Mouse (Mus musculus): ENCODE results near the gene Man1c1. TPM values are rescaled to one million over a fixed set of nuclear protein-coding genes. Genes with fewer than 3 reads are reported as not detected.
A peak's percentile ranks its signal among the peaks of the same experiment; 100 is the strongest.

Man1c1 gene
- polyA plus RNA-seq, 1 experiment = 6.7 TPM

DNA sequence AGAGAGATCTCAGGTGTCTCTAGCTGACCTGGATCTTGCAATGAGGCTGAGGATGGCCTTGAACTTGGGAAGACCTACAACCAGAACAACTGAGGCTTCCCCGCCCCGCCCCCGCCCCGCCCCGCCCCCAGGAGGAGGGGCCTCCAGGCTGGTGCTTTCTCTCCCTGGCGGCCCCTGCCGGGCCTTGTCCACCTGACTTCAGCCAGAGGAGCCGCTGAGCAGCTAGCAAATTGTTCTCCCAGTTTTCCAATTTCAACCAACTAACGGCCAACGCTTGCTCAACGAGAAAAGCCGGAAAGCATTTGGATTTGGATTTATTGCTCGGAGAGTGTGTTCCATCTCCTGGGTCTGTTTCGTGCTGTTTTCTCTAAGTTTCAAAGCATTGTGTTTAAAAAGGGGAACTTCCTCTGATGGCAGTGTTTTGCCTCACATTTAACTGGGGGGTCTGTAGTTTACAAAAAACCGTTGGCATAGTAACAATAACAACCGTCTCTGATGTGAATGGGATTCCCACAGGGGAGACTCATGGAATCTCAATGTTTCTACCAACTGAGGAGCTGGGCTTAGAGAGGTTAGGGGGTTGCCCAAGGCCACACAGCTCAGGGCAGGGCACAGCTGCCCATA lies 146.4 kb downstream of the Man1c1 start:
- TF ChIP-seq MYOG (IDR thresholded peaks at IDR 0.05; ENCODE audit: control insufficient read depth, extremely low read depth, insufficient read length) (no peak), FOSL1 (IDR thresholded peaks at IDR 0.05; ENCODE audit: insufficient read depth, low read length, poor library complexity, severe bottlenecking) (no peak), CEBPB (IDR thresholded peaks at IDR 0.05; ENCODE audit: low read depth) (no peak), MAX (IDR thresholded peaks at IDR 0.05) (no peak), CTCF (IDR thresholded peaks at IDR 0.05; ENCODE audit: control insufficient read depth, insufficient read depth, insufficient read length) (no peak), USF1 (IDR thresholded peaks at IDR 0.05; ENCODE audit: low read depth) (no peak), MYOD1 (IDR thresholded peaks at IDR 0.05; ENCODE audit: control insufficient read depth, insufficient read length, low read depth) (no peak)
- Histone ChIP-seq H3K79me3 (ENCODE audit: low read depth) (no peaks in the 10 kb centered on the region), H3K79me2 (ENCODE audit: control insufficient read depth, insufficient read depth) (no peaks in the 10 kb centered on the region), H3ac (ENCODE audit: control insufficient read depth, insufficient read length, low read depth) (no peak overlapping the region), H3K36me3 (ENCODE audit: control insufficient read depth, insufficient read depth) (no peaks in the 10 kb centered on the region), H3K27me3 (ENCODE audit: control insufficient read depth, insufficient read depth, insufficient read length) (no peaks in the 10 kb centered on the region), H3K4me3 (ENCODE audit: insufficient read depth, poor library complexity, severe bottlenecking) (no peak overlapping the region)

DNA sequence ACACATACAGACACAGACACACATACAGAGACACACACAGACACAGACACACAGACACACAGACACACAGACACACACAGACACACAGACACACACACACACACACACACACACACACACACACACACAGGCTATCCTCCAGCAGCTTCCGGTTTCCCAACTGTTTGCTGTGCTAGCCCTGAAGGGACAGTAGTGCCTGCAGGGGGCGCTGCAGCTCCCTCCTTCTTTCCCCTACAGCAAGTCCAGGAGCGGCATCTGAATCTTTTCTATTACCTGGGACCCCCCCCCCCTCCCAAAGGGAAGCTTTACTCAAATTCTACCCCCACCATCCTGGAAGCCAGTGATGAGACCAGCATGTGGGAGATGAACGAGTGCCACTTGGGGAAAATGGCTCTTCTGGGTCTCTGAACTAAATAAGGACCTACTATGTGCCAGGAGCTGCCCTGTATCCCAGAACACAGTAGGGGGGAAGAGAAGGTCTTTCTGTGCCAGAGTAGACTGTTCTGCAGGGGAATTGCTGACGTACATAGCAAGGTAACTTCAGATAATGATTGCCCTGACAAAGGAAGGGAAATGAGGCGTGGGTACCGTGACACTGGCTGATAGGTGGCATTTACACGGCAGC lies 148.0 kb downstream of the Man1c1 start:
- H3K79me2 ChIP-seq (ENCODE audit: control insufficient read depth, insufficient read depth) = peaks cover 7% of the 10 kb centered on the region
- H3K4me3 ChIP-seq (ENCODE audit: insufficient read depth, poor library complexity, severe bottlenecking) = no peak overlapping the region
- no peak for TF ChIP-seq MAX (IDR thresholded peaks at IDR 0.05)
- TF ChIP-seq CTCF (IDR thresholded peaks at IDR 0.05; ENCODE audit: control insufficient read depth, insufficient read depth, insufficient read length) = peak; percentile 13
- H3K27me3 ChIP-seq (ENCODE audit: control insufficient read depth, insufficient read depth, insufficient read length) = no peaks in the 10 kb centered on the region
- peaks cover 2% of the 10 kb centered on the region for H3K79me3 ChIP-seq (ENCODE audit: low read depth)
- no peak overlapping the region for H3ac ChIP-seq (ENCODE audit: control insufficient read depth, insufficient read length, low read depth)
- no peaks in the 10 kb centered on the region for H3K36me3 ChIP-seq (ENCODE audit: control insufficient read depth, insufficient read depth)

DNA sequence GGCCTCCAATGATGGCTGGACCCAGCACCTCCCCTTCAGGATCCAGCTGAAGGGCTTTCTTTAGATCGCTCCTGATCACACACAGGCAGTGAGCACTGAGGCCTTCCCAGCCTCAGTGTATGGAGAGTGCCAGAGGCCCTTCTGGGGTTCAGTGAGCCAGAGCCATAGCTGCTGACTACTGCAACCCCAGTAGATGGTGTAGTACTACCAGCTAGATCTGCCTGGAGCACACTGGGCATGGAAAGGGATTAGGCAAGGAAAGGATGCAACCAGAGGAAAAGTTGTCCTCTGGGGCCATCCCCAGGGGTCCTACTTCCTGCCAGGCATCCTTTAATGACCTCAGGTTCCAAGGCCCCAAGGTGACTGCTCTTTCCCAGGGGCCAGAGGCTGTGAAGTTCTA lies 150.5 kb downstream of the Man1c1 start:
- H3K79me3 ChIP-seq (ENCODE audit: low read depth) = peaks cover 10% of the 10 kb centered on the region
- TF ChIP-seq MYOG (IDR thresholded peaks at IDR 0.05; ENCODE audit: control insufficient read depth, extremely low read depth, insufficient read length) (no peak), CEBPB (IDR thresholded peaks at IDR 0.05; ENCODE audit: low read depth) (no peak), CTCF (IDR thresholded peaks at IDR 0.05; ENCODE audit: control insufficient read depth, insufficient read depth, insufficient read length) (no peak), USF1 (IDR thresholded peaks at IDR 0.05; ENCODE audit: low read depth) (no peak)
- no peak overlapping the region for H3K4me3 ChIP-seq (ENCODE audit: insufficient read depth, poor library complexity, severe bottlenecking)
- H3K36me3 ChIP-seq (ENCODE audit: control insufficient read depth, insufficient read depth) = peaks cover 14% of the 10 kb centered on the region
- H3K27me3 ChIP-seq (ENCODE audit: control insufficient read depth, insufficient read depth, insufficient read length) = no peaks in the 10 kb centered on the region
- peaks cover 21% of the 10 kb centered on the region for H3K79me2 ChIP-seq (ENCODE audit: control insufficient read depth, insufficient read depth)
- no peak overlapping the region for H3ac ChIP-seq (ENCODE audit: control insufficient read depth, insufficient read length, low read depth)

DNA sequence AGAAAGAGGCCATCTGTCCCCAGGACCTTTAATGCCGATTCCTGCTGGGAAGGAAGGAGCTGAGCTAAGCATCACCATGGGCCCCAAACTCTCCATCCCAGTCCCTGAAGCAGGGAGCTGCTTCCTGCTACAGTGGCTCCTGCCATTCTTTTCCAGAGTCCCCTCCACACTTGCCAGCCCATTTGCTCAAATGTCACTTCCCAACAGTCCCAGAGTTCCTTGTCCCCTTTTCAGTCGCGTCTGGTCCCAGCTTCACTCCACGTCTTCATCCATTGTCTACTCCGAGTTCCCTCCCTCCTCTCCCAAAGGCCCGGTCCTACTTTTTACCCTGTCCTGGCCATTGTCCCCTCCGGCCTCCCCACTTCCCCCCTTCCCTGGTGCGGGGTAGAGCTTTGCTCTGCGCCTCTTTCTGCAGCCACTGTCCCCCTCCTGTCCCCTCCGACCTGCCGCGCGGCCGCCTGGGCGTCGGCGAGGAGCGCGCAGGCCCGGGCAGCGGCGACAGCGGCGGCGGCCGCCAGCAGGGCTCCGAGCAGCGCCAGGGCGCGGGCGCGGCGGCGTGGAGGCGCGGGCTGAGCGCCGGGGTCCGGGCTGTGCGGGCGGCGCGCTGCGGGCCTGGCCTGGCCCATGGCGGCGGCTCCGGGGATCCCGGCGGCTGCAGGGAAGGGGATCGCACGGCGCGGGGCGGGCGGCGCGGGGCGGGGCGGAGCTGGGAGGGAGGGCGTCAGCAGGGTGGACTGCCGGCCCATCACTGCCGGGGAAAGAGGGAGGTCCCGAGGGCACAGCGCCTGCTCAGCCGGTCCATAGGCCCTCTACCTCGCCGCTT lies 152.4 kb downstream of the Man1c1 start, which contains the start of gene Selenon:
Gene Selenon, minus strand, starts transcription at position 673 of the 823 bp plus-strand sequence.
- Histone ChIP-seq H3K27me3 (ENCODE audit: control insufficient read depth, insufficient read depth, insufficient read length) (no peaks in the 10 kb centered on the region), H3K36me3 (ENCODE audit: control insufficient read depth, insufficient read depth) (peaks cover 24% of the 10 kb centered on the region), H3ac (ENCODE audit: control insufficient read depth, insufficient read length, low read depth) (peak within 1 kb of the TSS; percentile 90), H3K4me3 (ENCODE audit: insufficient read depth, poor library complexity, severe bottlenecking) (peak within 1 kb of the TSS; percentile 52), H3K79me3 (ENCODE audit: low read depth) (peaks cover 10% of the 10 kb centered on the region), H3K79me2 (ENCODE audit: control insufficient read depth, insufficient read depth) (peaks cover 21% of the 10 kb centered on the region)
- no peak for TF ChIP-seq USF1 (IDR thresholded peaks at IDR 0.05; ENCODE audit: low read depth)

DNA sequence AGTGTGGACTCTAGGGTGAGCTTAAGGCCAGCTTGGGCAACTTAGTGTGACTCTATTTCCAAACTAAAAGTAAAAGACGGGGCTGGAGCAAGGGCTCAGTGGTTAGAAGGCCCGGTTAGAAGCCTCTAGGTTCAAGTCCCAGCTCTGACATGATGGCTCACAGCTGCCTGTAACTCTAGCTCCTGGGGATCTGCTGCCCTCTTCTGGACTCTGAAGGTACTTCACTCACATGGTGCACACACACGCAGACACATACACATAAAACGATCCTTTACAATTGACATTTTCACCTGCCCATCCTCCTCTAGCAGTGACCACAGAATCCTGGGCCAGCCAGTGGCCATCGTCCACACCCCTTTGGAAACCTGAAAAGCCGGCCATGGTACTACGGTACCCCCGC lies 154.2 kb downstream of the Man1c1 start:
- Histone ChIP-seq H3K27me3 (ENCODE audit: control insufficient read depth, insufficient read depth, insufficient read length) (no peaks in the 10 kb centered on the region), H3K79me2 (ENCODE audit: control insufficient read depth, insufficient read depth) (peaks cover 21% of the 10 kb centered on the region), H3ac (ENCODE audit: control insufficient read depth, insufficient read length, low read depth) (no peak overlapping the region), H3K36me3 (ENCODE audit: control insufficient read depth, insufficient read depth) (peaks cover 40% of the 10 kb centered on the region), H3K4me3 (ENCODE audit: insufficient read depth, poor library complexity, severe bottlenecking) (no peak overlapping the region), H3K79me3 (ENCODE audit: low read depth) (peaks cover 10% of the 10 kb centered on the region)
- TF ChIP-seq USF1 (IDR thresholded peaks at IDR 0.05; ENCODE audit: low read depth) (no peak), FOSL1 (IDR thresholded peaks at IDR 0.05; ENCODE audit: insufficient read depth, low read length, poor library complexity, severe bottlenecking) (no peak), MYOD1 (IDR thresholded peaks at IDR 0.05; ENCODE audit: control insufficient read depth, insufficient read length, low read depth) (no peak), MYOG (IDR thresholded peaks at IDR 0.05; ENCODE audit: control insufficient read depth, extremely low read depth, insufficient read length) (no peak), CEBPB (IDR thresholded peaks at IDR 0.05; ENCODE audit: low read depth) (no peak), CTCF (IDR thresholded peaks at IDR 0.05; ENCODE audit: control insufficient read depth, insufficient read depth, insufficient read length) (no peak), MAX (IDR thresholded peaks at IDR 0.05) (no peak)
